Mouse (Mus musculus) limb, embryonic 11.5 days (tissue): ENCODE data around the gene Dscaml1. TPM values are rescaled to one million over a fixed set of nuclear protein-coding genes. Genes with fewer than 3 reads are reported as not detected.

Experiments used
- ATAC-seq: fragments of 200-750 bp; cut with Nextera tagmentation; 2 replicates; pipeline ENCODE4 v1.8.0; 2017; ENCODE audit warnings: low read depth; ENCODE audit not compliant: insufficient number of reproducible peaks, low FRiP score, low TSS enrichment
- DNase-seq: peaks from one replicate; pipeline ENCODE4 v3.0.0-alpha.2; 2015; ENCODE audit warnings: low spot score
- H3K27ac ChIP-seq: fragments of 300-500 bp; sonication (generic); replicated peaks from 2 replicates; pipeline ENCODE4 v1.5.1; 2014; ENCODE audit warnings: low read depth, mild to moderate bottlenecking, low read length
- H3K27me3 ChIP-seq: fragments of 300-500 bp; sonication (generic); 2 replicates; pipeline ENCODE4 v1.6.1; 2014; ENCODE audit warnings: mild to moderate bottlenecking, low read length, mixed read lengths; ENCODE audit not compliant: control insufficient read depth, insufficient read depth
- H3K36me3 ChIP-seq: fragments of 300-500 bp; sonication (generic); 2 replicates; pipeline ENCODE4 v1.6.1; 2014; ENCODE audit warnings: mild to moderate bottlenecking, low read length, moderate library complexity, mixed read lengths; ENCODE audit not compliant: control insufficient read depth, insufficient read depth
- H3K4me1 ChIP-seq: fragments of 300-500 bp; sonication (generic); 2 replicates; pipeline ENCODE4 v1.6.1; 2014; ENCODE audit warnings: low read length, mixed read lengths; ENCODE audit not compliant: control insufficient read depth, insufficient read depth
- H3K4me2 ChIP-seq: fragments of 300-500 bp; sonication (generic); 2 replicates; pipeline ENCODE4 v1.6.1; 2014; ENCODE audit warnings: low read depth, mild to moderate bottlenecking, moderate library complexity; ENCODE audit not compliant: severe bottlenecking
- H3K4me3 ChIP-seq: fragments of 300-500 bp; sonication (generic); 2 replicates; pipeline ENCODE4 v1.5.1; 2014; ENCODE audit warnings: low read depth, low read length
- H3K9ac ChIP-seq: fragments of 300-500 bp; sonication (generic); 2 replicates; pipeline ENCODE4 v1.6.1; 2014; ENCODE audit warnings: mild to moderate bottlenecking, low read length
- H3K9me3 ChIP-seq: fragments of 300-500 bp; sonication (generic); 2 replicates; pipeline ENCODE4 v1.6.1; 2016; ENCODE audit warnings: low read length; ENCODE audit not compliant: control insufficient read depth
- WGBS: fragments of 180-500 bp; shearing (Covaris S2); extraction: QIAGEN DNeasy Blood & Tissue Kit; methylation state at CpG from one replicate; pipeline ENCODE4 v1.1.7; 2014; 5-methylcytosine and 5-hydroxymethylcytosine counted together
- polyA plus RNA-seq: library from polyadenylated mRNA; unstranded; fragments of >200 nt; fragmentation: Nextera tagmentation; extraction: Ambion mirVana; gene quantifications from 2 replicates; pipeline ENCODE4 v1.2.1, GENCODE M21; 2014

Dscaml1 gene
- polyA plus RNA-seq, 1 experiment from 2014 or later = 0.11 TPM

DNA sequence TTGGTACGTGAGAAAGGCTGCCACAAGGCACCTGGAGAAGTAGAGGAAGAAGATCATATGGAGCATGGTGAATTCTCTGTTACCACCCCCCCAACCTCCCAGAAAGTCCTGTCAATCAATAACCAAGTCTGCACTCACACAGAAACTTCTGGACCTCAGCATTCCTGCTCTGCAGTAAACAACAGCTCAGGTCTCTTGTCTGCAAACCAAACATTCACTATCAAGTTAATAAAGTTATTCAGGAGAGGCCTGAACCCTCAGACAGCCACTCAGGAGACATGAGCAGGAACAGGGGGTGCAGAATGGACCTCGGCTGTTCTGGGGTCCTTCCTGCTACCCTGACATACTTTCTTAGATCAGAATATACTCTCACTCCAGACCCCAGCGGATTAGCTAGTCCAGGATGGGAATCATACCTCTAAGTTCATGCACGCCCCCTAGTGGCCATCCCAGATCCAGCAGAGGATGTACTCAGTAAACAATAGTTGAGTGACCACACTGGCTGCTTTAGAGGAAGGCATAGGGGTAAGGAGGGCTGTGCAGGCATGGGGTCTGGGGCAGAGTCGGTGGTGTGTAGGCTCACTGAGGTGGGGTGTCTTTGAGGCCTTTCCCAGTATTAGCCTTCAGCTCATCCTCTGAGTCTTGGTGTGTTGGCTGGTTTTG lies 12.8 kb upstream of the Dscaml1 start:
- Histone ChIP-seq H3K27ac (no peak overlapping the region), H3K9ac (no peak overlapping the region), H3K9me3 (no peaks in the 10 kb centered on the region), H3K4me2 (no peak overlapping the region), H3K27me3 (no peaks in the 10 kb centered on the region), H3K4me3 (no peak overlapping the region), H3K4me1 (no peaks in the 10 kb centered on the region), H3K36me3 (no peaks in the 10 kb centered on the region)
- ATAC-seq (no peak), DNase-seq (peak; percentile 69)
- 54% methylated on average over 5 of the region's 5 CpGs for WGBS

DNA sequence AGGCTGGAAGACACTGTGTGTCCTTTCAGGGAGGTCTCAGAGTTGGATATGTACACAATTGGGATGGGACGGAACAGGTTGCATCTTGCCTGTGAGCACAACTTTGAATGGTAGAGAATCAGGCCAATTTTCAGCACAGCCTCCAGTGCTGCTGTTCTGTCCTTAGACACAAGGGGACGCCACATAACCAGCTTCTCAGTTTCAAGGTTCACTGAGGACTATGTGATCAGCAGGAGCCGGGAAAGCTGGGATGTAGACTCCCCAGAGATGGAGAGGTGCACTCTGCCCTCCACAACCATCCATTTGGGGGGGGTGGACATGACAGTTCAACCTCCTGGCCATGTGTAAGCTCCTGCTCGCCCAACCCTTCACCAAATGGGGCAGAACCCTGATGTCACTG lies 10.5 kb upstream of the Dscaml1 start:
- Histone ChIP-seq H3K36me3 (no peaks in the 10 kb centered on the region), H3K27me3 (no peaks in the 10 kb centered on the region), H3K9me3 (no peaks in the 10 kb centered on the region), H3K27ac (no peak overlapping the region), H3K4me2 (no peak overlapping the region), H3K4me1 (no peaks in the 10 kb centered on the region), H3K9ac (no peak overlapping the region), H3K4me3 (no peak overlapping the region)
- DNase-seq = peak; percentile 40
- ATAC-seq = no peak
- 54% methylated on average over 4 of the region's 4 CpGs for WGBS

DNA sequence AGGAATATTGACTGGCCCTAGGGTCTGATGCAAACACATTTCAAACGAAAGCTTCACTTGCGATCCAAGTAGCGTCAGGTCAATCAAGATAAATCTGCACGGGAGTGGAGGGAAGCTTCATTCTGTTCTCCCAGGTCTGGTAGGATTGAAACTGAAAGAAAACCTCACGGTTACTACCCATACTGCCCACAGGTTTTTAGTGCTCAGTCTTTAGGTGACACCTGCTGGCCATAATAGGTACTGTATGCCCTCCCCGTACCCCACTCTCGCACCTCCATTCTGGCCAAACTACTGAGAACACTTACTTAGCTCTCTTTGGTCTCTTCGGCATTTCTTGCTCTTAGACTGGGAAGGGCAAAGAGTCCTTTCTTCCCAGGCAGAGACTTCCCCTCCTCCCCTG lies 9.2 kb upstream of the Dscaml1 start:
- Histone ChIP-seq H3K9me3 (no peaks in the 10 kb centered on the region), H3K27me3 (no peaks in the 10 kb centered on the region), H3K27ac (no peak overlapping the region), H3K4me1 (no peaks in the 10 kb centered on the region), H3K36me3 (no peaks in the 10 kb centered on the region), H3K4me2 (no peak overlapping the region), H3K9ac (no peak overlapping the region), H3K4me3 (no peak overlapping the region)
- WGBS = 30% methylated on average over 8 of the region's 8 CpGs
- ATAC-seq = no peak
- peak; percentile 70 for DNase-seq

DNA sequence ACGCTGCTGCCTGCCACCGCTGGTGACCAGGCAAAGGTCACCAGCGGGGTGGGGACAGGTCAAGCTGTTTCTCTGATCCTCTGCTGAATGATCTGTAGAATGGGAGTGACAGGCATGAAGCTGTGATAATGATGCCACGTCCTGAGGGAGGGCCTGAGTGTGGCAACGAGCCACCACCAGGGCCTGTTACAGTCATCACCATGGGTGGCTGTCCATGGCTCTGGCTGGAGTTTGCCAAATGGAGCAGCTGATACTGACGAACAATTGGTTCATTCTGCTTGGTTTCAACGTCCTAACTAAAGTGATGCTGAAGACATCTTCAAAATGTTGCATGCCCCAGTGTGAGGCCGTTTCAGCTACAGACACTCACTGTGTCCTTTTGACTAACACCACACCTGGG lies 8.2 kb upstream of the Dscaml1 start:
- Histone ChIP-seq H3K36me3 (no peaks in the 10 kb centered on the region), H3K4me1 (no peaks in the 10 kb centered on the region), H3K27me3 (no peaks in the 10 kb centered on the region), H3K4me2 (no peak overlapping the region), H3K4me3 (no peak overlapping the region), H3K27ac (no peak overlapping the region), H3K9me3 (no peaks in the 10 kb centered on the region), H3K9ac (no peak overlapping the region)
- no peak for DNase-seq
- no peak for ATAC-seq
- 63% methylated on average over 8 of the region's 8 CpGs for WGBS

DNA sequence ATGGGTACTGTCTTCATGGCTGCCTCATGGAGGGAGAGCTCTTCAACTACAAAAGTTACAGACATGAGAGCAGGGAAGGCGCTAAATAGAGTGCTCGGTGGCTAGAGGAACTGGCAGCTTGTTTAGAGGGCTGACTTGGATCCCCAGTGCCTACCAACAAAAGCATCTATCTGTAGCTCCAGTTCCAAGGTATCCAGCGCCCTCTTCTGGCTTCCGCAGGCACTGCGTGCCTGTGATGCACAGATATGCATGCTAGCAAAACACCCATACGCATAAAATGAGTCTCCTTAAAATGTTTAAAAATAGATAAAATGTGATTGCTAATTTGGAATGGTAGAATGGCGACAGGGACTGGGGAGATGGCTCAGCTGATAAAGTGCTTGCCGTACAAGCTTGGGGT lies 5.2 kb upstream of the Dscaml1 start:
- Histone ChIP-seq H3K9me3 (no peaks in the 10 kb centered on the region), H3K4me1 (no peaks in the 10 kb centered on the region), H3K9ac (no peak overlapping the region), H3K4me3 (no peak overlapping the region), H3K27me3 (no peaks in the 10 kb centered on the region), H3K36me3 (no peaks in the 10 kb centered on the region), H3K4me2 (no peak overlapping the region), H3K27ac (no peak overlapping the region)
- ATAC-seq (no peak), DNase-seq (peak; percentile 34)
- WGBS = 61% methylated on average over 8 of the region's 8 CpGs

DNA sequence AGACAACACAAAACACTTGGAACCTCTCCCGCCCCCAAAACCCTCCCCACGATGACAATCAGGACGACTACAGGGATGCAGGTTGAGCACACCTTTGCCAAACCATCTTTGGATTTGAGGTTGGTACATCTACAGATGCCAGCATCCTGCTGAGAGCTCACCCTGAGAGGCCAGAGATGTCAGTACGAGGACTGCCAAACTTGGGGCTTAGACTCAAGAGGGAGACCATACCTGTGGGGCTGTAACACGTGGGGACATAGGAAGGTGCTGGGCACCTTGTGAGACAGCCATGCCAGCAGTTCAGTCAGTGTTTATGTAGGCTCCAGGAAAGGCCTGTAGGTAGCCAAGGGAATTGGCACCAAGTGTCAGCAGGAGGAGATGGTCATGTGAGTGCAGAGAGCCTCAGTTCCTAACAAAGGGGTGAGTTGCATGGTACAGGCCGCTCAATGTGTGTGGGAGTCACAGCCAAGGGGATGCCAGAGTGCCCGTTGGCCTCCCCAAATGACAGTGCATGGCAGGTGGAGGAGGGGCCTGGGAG lies 3.6 kb upstream of the Dscaml1 start:
- H3K36me3 ChIP-seq = no peaks in the 10 kb centered on the region
- H3K4me3 ChIP-seq = no peak overlapping the region
- no peak overlapping the region for H3K4me2 ChIP-seq
- no peaks in the 10 kb centered on the region for H3K4me1 ChIP-seq
- no peak overlapping the region for H3K9ac ChIP-seq
- H3K27ac ChIP-seq = no peak overlapping the region
- ATAC-seq (no peak), DNase-seq (no peak)
- no peaks in the 10 kb centered on the region; the same call in 1 of the 2 replicates for H3K27me3 ChIP-seq
- WGBS = 78% methylated on average over 7 of the region's 7 CpGs
- no peaks in the 10 kb centered on the region for H3K9me3 ChIP-seq

DNA sequence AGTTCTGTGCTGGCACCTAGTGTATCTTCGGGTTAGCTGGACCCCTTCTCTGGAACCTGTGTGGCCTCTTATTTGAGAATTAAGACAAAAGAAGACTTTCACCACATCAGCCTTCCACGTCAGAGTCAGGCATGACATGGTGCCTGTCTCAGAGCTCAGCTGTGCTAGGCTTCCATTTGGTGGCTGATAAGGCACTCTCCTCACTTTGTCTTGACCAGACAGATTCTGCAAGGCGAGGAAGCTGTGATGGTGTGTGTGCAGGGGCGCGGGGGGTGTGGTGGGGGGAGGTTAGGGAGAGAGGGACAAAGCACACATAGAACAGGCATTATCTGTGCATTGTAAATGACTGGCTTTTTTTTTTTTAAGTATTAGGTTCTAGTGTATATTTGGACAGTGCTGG lies 3.0 kb downstream of the Dscaml1 start:
- DNase-seq (no peak), ATAC-seq (no peak)
- Histone ChIP-seq H3K4me1 (peaks cover 6% of the 10 kb centered on the region; the same call in 1 of the 2 replicates), H3K4me3 (no peak overlapping the region), H3K36me3 (no peaks in the 10 kb centered on the region), H3K27me3 (peaks cover 39% of the 10 kb centered on the region), H3K9ac (no peak overlapping the region), H3K27ac (no peak overlapping the region), H3K9me3 (peaks cover 3% of the 10 kb centered on the region; the same call in 1 of the 2 replicates), H3K4me2 (no peak overlapping the region)
- 34% methylated on average over 5 of the region's 5 CpGs for WGBS

DNA sequence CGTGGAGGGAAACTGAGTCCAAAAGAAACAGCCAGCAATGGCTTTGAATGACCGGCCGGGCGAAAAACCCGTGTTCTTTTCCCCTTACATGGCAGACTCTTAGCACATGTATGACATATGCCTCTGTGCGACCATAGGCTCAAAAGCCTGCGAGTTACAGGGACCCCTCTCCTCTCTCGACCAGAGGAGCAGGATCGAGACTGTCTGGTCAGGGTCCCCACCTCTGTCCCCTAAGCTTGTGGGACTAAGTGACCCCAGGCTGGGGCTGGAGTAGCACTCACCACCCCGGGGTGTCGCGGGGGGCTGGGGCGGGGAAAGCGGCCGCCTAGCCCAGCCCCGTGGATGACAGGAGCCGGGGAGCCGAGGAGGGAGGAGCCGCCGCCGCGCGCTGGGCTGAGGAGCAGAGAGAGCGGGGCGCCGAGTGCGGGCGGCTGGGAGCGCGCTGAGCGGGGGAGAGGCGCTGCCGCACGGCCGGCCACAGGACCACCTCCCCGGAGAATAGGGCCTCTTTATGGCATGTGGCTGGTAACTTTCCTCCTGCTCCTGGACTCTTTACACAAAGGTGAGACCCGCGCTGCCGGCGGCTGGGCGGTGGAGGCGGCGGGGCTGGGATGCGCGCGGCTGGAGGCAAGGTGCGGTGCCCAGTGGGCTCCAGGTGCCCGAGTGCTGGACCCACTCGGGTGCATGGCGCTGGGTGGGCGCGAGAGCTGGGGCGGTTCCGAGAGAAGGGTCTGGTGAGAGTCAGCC lies 3.7 kb downstream of the Dscaml1 start:
- Histone ChIP-seq H3K4me3 (peak overlapping the region; percentile 29), H3K4me2 (peak overlapping the region; percentile 67), H3K9me3 (peaks cover 3% of the 10 kb centered on the region; the same call in 1 of the 2 replicates), H3K36me3 (no peaks in the 10 kb centered on the region), H3K9ac (peak overlapping the region; percentile 9; the same call in 1 of the 2 replicates), H3K27ac (no peak overlapping the region), H3K27me3 (peaks cover 39% of the 10 kb centered on the region), H3K4me1 (peaks cover 6% of the 10 kb centered on the region; the same call in 1 of the 2 replicates)
- ATAC-seq = 0 out of 2 replicates have a peak, but pooled peaks have one; percentile 13
- peak; percentile 54 for DNase-seq
- 3% methylated on average over 54 of the region's 54 CpGs for WGBS
